ENCODE assay signal across 9 mouse cellular contexts in the genomic region with DNA sequence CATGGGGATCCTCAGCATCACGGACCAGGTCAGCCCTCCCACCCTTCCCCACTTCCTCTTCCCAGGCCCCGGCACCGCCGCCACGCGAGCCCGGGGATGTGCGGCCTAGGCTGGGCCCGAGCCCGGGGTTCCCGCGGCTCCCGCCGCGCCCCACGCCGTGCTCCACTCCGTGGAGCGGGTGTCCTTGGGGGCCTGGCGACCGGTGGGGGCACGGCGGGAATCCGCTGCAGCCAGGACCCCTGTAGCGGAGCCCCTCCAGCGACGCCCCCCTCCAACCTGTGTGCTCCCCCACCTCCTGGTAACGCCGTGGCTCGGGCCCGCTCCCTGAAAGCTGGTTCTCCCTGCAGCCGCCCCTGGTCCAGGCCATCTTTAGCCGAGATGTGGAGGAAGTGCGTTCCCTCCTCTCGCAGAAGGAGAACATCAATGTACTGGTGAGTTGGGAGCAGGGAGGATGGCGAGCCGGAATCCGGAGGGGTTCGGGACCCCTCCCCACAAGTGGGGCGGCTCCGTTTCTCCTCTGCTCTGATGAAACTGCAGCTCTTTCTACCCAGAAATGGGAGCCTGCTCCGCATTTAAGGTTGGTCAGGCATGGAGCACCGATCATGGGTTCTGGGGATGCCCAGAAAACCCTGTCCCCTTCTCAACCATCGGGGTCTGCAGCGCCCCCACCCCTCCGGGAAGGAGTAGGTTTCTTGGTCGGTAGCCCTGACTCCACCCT. TPM values are rescaled to one million over a fixed set of nuclear protein-coding genes. Genes with fewer than 3 reads are reported as not detected.
DNase-seq lines count a peak whose midpoint lies in the region; ATAC-seq and TF ChIP-seq lines count a peak whose summit lies in the region.
"Had no signal": no experiment of that assay in that cellular context is flagged by ENCODE, and none has a peak within 500 bp of the region (broad histone marks: within the 10 kb centered on the region; RNA-seq: fewer than 3 reads in every experiment).

No protein-coding gene starts in this region.

- H3K27ac ChIP-seq in cortical plate, adult 2 months (ENCODE audit: insufficient read depth, low read length): peak overlapping the region; percentile 68
- peak overlapping the region; percentile 40 to 93; a peak in 3 of 4 replicates for H3K27ac ChIP-seq in heart, embryonic 14.5 days (replicated peaks in 1 of 2; ENCODE audit: control insufficient read depth in 1 of 2, insufficient read depth in 1 of 2, low read depth in 2 of 2, low read length in 2 of 2)
- peak overlapping the region; percentile 30; the same call in 1 of the 2 replicates for H3K27ac ChIP-seq in liver, adult 2 months (replicated peaks; ENCODE audit: insufficient read depth, low read depth, low read length)
- peak overlapping the region; percentile 90 for H3K27ac ChIP-seq in neural tube, embryonic 11.5 days (ENCODE audit: low read depth, low read length)

- TF ChIP-seq CTCF in E14TG2a.4 (conservative IDR thresholded peaks at IDR 0.05; ENCODE audit: low read length): no peak
- TF ChIP-seq CTCF in cortical plate, adult 2 months (IDR thresholded peaks at IDR 0.05; ENCODE audit: extremely low read depth, insufficient read depth, low read length): no peak
- no peak for TF ChIP-seq CTCF in liver, adult 2 months (IDR thresholded peaks at IDR 0.05; ENCODE audit: low read depth, low read length)

- peak overlapping the region; percentile 90 for H3K4me2 ChIP-seq in heart, embryonic 14.5 days (ENCODE audit: low read length)
- H3K4me2 ChIP-seq in neural tube, embryonic 11.5 days (ENCODE audit: low read depth): peak overlapping the region; percentile 79

- H3K4me3 ChIP-seq in E14TG2a.4 (replicated peaks; ENCODE audit: low read length): peak overlapping the region; percentile 92
- H3K4me3 ChIP-seq in cortical plate, adult 2 months (ENCODE audit: insufficient read depth, low read length): peak overlapping the region; percentile 88
- H3K4me3 ChIP-seq in heart, embryonic 14.5 days (ENCODE audit: control insufficient read depth in 1 of 2, insufficient read depth in 1 of 2, low read depth in 1 of 2, low read length in 2 of 2): peak overlapping the region; percentile 58 to 84
- H3K4me3 ChIP-seq in liver, adult 2 months (ENCODE audit: insufficient read depth, low read depth, low read length): peak overlapping the region; percentile 98
- H3K4me3 ChIP-seq in neural tube, embryonic 11.5 days (ENCODE audit: low read depth, low read length): peak overlapping the region; percentile 99

- under 1% methylated on average over 36 of the region's 47 CpGs for WGBS in heart, embryonic 14.5 days
- WGBS in liver, adult 2 months: 2% methylated on average over 39 of the region's 47 CpGs
- WGBS in neural tube, embryonic 11.5 days: under 1% methylated on average over 46 of the region's 47 CpGs

- H3K79me2 ChIP-seq in liver, adult 2 months (ENCODE audit: control insufficient read depth, insufficient read depth, low read length): peaks cover 14% of the 10 kb centered on the region; the same call in 1 of the 2 replicates

- peak overlapping the region; percentile 95 for H3K9ac ChIP-seq in heart, embryonic 14.5 days (ENCODE audit: low read length)
- H3K9ac ChIP-seq in liver, adult 2 months (ENCODE audit: low read depth, low read length): peak overlapping the region; percentile 99
- H3K9ac ChIP-seq in neural tube, embryonic 11.5 days (ENCODE audit: low read length): peak overlapping the region; percentile 98

- DNase-seq in heart, adult 11 months: peak; percentile 96
- no peak for DNase-seq in heart, adult 9 months (ENCODE audit: low spot score in 2 of 2)
- DNase-seq in liver, adult 2 months (ENCODE audit: extremely low read depth, low read depth, low spot score): no peak
- peak; percentile 74 for DNase-seq in neural tube, embryonic 11.5 days (ENCODE audit: low spot score)
- peak; percentile 62 for DNase-seq in thymus, postnatal 25 days

- H3K36me3 ChIP-seq in E14TG2a.4 (ENCODE audit: insufficient read depth, low read length): peaks cover 43% of the 10 kb centered on the region
- H3K36me3 ChIP-seq in heart, embryonic 14.5 days (ENCODE audit: control insufficient read depth, insufficient read depth, low read length): peaks cover 40% of the 10 kb centered on the region
- H3K36me3 ChIP-seq in liver, adult 2 months (ENCODE audit: control insufficient read depth, insufficient read depth, low read length): peaks cover 5% of the 10 kb centered on the region
- H3K36me3 ChIP-seq in neural tube, embryonic 11.5 days (ENCODE audit: control insufficient read depth, insufficient read depth, low read length): peaks cover 21% of the 10 kb centered on the region

- H3K9me3 ChIP-seq in E14TG2a.4 (ENCODE audit: low read length): no peaks in the 10 kb centered on the region
- H3K9me3 ChIP-seq in heart, embryonic 14.5 days (ENCODE audit: control insufficient read depth, low read length): no peaks in the 10 kb centered on the region
- no peaks in the 10 kb centered on the region for H3K9me3 ChIP-seq in neural tube, embryonic 11.5 days (ENCODE audit: control insufficient read depth, low read length)

- H3K4me1 ChIP-seq in E14TG2a.4 (replicated peaks; ENCODE audit: low read depth, low read length): peaks cover 50% of the 10 kb centered on the region
- peaks cover 6% of the 10 kb centered on the region for H3K4me1 ChIP-seq in cortical plate, adult 2 months (ENCODE audit: control insufficient read depth, insufficient read depth, low read length)
- H3K4me1 ChIP-seq in heart, embryonic 14.5 days (ENCODE audit: control insufficient read depth in 2 of 2, insufficient read depth in 2 of 2, low read length in 2 of 2): peaks cover 10 to 20% of the 10 kb centered on the region in 2 experiments
- H3K4me1 ChIP-seq in liver, adult 2 months (ENCODE audit: control insufficient read depth, insufficient read depth, low read length): peaks cover 9% of the 10 kb centered on the region; the same call in 1 of the 2 replicates
- H3K4me1 ChIP-seq in neural tube, embryonic 11.5 days (ENCODE audit: control insufficient read depth, insufficient read depth, low read length): peaks cover 10% of the 10 kb centered on the region

- TF ChIP-seq POLR2A in cortical plate, adult 2 months (IDR thresholded peaks at IDR 0.05; ENCODE audit: extremely low read depth, insufficient read depth, low read length): no peak
- TF ChIP-seq POLR2A in liver, adult 2 months (IDR thresholded peaks at IDR 0.05; ENCODE audit: extremely low read depth, insufficient read depth, low read length): no peak

- ATAC-seq in heart, embryonic 14.5 days (ENCODE audit: insufficient number of reproducible peaks, insufficient read depth, low FRiP score, low read depth): peak; percentile 46
- peak; percentile 84 for ATAC-seq in neural tube, embryonic 11.5 days (ENCODE audit: insufficient read depth, low FRiP score, low TSS enrichment)

- no peaks in the 10 kb centered on the region for H3K27me3 ChIP-seq in E14TG2a.4 (ENCODE audit: insufficient read depth, low read length)
- no peaks in the 10 kb centered on the region for H3K27me3 ChIP-seq in heart, embryonic 14.5 days (ENCODE audit: control insufficient read depth, insufficient read depth, low read length)
- H3K27me3 ChIP-seq in liver, adult 2 months (ENCODE audit: control insufficient read depth, insufficient read depth, low read length): no peaks in the 10 kb centered on the region
- H3K27me3 ChIP-seq in neural tube, embryonic 11.5 days (ENCODE audit: control insufficient read depth, insufficient read depth, low read length): no peaks in the 10 kb centered on the region

RNA-seq across cellular contexts. Expression of gene Ankrd52, which starts 0.5 kb away (rescaled TPM):
- polyA plus RNA-seq in cortical plate, adult 2 months (2012; rRNA removed): 30.0 and 30.4 TPM in 2 replicates
- 7.9 and 9.9 TPM in 2 replicates for polyA plus RNA-seq in heart, embryonic 14.5 days (2014; fragmentation: Nextera tagmentation; extraction: Ambion mirVana)
- total RNA-seq in liver, adult 2 months (2014; rRNA removed): 5.6 and 9.3 TPM in 2 replicates
- polyA plus RNA-seq in liver, adult 2 months (2012; rRNA removed): 11.8 and 14.8 TPM in 2 replicates
- polyA plus RNA-seq in neural tube, embryonic 11.5 days (2014; fragmentation: Nextera tagmentation; extraction: Ambion mirVana): 9.5 and 10.4 TPM in 2 replicates

RNA-seq across cellular contexts. Expression of gene Coq10a, which starts 8.6 kb away (rescaled TPM):
- polyA plus RNA-seq in cortical plate, adult 2 months (2012; rRNA removed): 101 and 103 TPM in 2 replicates
- polyA plus RNA-seq in heart, embryonic 14.5 days (2014; fragmentation: Nextera tagmentation; extraction: Ambion mirVana): 23.5 TPM in 2 replicates
- total RNA-seq in liver, adult 2 months (2014; rRNA removed): 19.9 and 20.7 TPM in 2 replicates
- polyA plus RNA-seq in liver, adult 2 months (2012; rRNA removed): 57.9 and 65.7 TPM in 2 replicates
- polyA plus RNA-seq in neural tube, embryonic 11.5 days (2014; fragmentation: Nextera tagmentation; extraction: Ambion mirVana): 19.0 and 24.1 TPM in 2 replicates

RNA-seq across cellular contexts. Expression of gene Slc39a5, which starts 23.6 kb away (rescaled TPM):
- 0.51 and 0.73 TPM in 2 replicates for polyA plus RNA-seq in cortical plate, adult 2 months (2012; rRNA removed)
- polyA plus RNA-seq in heart, embryonic 14.5 days (2014; fragmentation: Nextera tagmentation; extraction: Ambion mirVana): not detected in 2 replicates
- 2.4 and 3.2 TPM in 2 replicates for total RNA-seq in liver, adult 2 months (2014; rRNA removed)
- 2.0 and 8.9 TPM in 2 replicates for polyA plus RNA-seq in liver, adult 2 months (2012; rRNA removed)
- polyA plus RNA-seq in neural tube, embryonic 11.5 days (2014; fragmentation: Nextera tagmentation; extraction: Ambion mirVana): not detected in 2 replicates
- total RNA-seq: left cerebral cortex, adult 18-20 months had no signal

RNA-seq across cellular contexts. Expression of gene Nabp2, which starts 33.9 kb away (rescaled TPM):
- 79.4 and 83.4 TPM in 2 replicates for polyA plus RNA-seq in cortical plate, adult 2 months (2012; rRNA removed)
- polyA plus RNA-seq in heart, embryonic 14.5 days (2014; fragmentation: Nextera tagmentation; extraction: Ambion mirVana): 64.5 and 66.6 TPM in 2 replicates
- 12.9 and 17.0 TPM in 2 replicates for total RNA-seq in liver, adult 2 months (2014; rRNA removed)
- 22.3 and 27.9 TPM in 2 replicates for polyA plus RNA-seq in liver, adult 2 months (2012; rRNA removed)
- polyA plus RNA-seq in neural tube, embryonic 11.5 days (2014; fragmentation: Nextera tagmentation; extraction: Ambion mirVana): 115 and 127 TPM in 2 replicates

RNA-seq across cellular contexts. Expression of gene Rnf41, which starts 34.1 kb away (rescaled TPM):
- 78.2 and 78.5 TPM in 2 replicates for polyA plus RNA-seq in cortical plate, adult 2 months (2012; rRNA removed)
- 23.7 and 24.6 TPM in 2 replicates for polyA plus RNA-seq in heart, embryonic 14.5 days (2014; fragmentation: Nextera tagmentation; extraction: Ambion mirVana)
- total RNA-seq in liver, adult 2 months (2014; rRNA removed): 5.1 and 6.6 TPM in 2 replicates
- polyA plus RNA-seq in liver, adult 2 months (2012; rRNA removed): 5.9 TPM in 2 replicates
- 43.5 and 46.8 TPM in 2 replicates for polyA plus RNA-seq in neural tube, embryonic 11.5 days (2014; fragmentation: Nextera tagmentation; extraction: Ambion mirVana)

Comparison
In these comparisons a context has a peak if more than half of its experiments do, and no peak if none do; other contexts are left out.
1. DNase-seq: peak in heart, adult 11 months (single experiment), neural tube, embryonic 11.5 days (single experiment) and thymus, postnatal 25 days (single experiment); none in heart, adult 9 months (0 of 2) and liver, adult 2 months (single experiment).
2. H3K27ac ChIP-seq: peak in every context shown above with its lines; median percentile 90 in neural tube, embryonic 11.5 days; 68 in cortical plate, adult 2 months; 66 in heart, embryonic 14.5 days; 30 in liver, adult 2 months.
3. Peak in every context shown above with its lines, with median percentiles within 50 percentile points of each other: H3K4me3 ChIP-seq and H3K9ac ChIP-seq.